Mouse (Mus musculus) hindbrain, postnatal 0 days (tissue): Measurements from ENCODE around the gene Nfatc2ip. TPM values are rescaled to one million over a fixed set of nuclear protein-coding genes. Genes with fewer than 3 reads are reported as not detected.

Experiments
- ATAC-seq: fragments of 200-750 bp; cut with Nextera tagmentation; 2 replicates; pipeline ENCODE4 v1.8.0; 2017; ENCODE audit warnings: mild to moderate bottlenecking, moderate TSS enrichment, moderate library complexity
- DNase-seq: peaks from one replicate; pipeline ENCODE4 v3.0.0-alpha.2; 2015; ENCODE audit warnings: low spot score
- H3K27ac ChIP-seq: fragments of 300-500 bp; sonication (generic); 2 replicates; pipeline ENCODE4 v1.5.1; 2014; ENCODE audit warnings: mild to moderate bottlenecking
- H3K27me3 ChIP-seq: fragments of 300-500 bp; sonication (generic); 2 replicates; pipeline ENCODE4 v1.6.1; 2014; ENCODE audit warnings: low read length, mixed read lengths; ENCODE audit not compliant: insufficient read depth
- H3K36me3 ChIP-seq: fragments of 300-500 bp; sonication (generic); 2 replicates; pipeline ENCODE4 v1.6.1; 2014; ENCODE audit warnings: low read length, mixed read lengths; ENCODE audit not compliant: insufficient read depth
- H3K4me1 ChIP-seq: fragments of 300-500 bp; sonication (generic); 2 replicates; pipeline ENCODE4 v1.6.1; 2014; ENCODE audit warnings: antibody characterized with exemption, low read length, mixed read lengths; ENCODE audit not compliant: insufficient read depth
- H3K4me2 ChIP-seq: fragments of 300-500 bp; sonication (generic); 2 replicates; pipeline ENCODE4 v1.6.1; 2014; ENCODE audit warnings: low read depth, mild to moderate bottlenecking, low read length, moderate library complexity, mixed read lengths
- H3K4me3 ChIP-seq: fragments of 300-500 bp; sonication (generic); 2 replicates; pipeline ENCODE4 v1.5.1; 2014; ENCODE audit warnings: low read length
- H3K9ac ChIP-seq: fragments of 300-500 bp; sonication (generic); replicated peaks from 2 replicates; pipeline ENCODE4 v1.6.1; 2014; ENCODE audit warnings: mild to moderate bottlenecking, low read length, moderate library complexity, mixed read lengths
- H3K9me3 ChIP-seq: fragments of 300-500 bp; sonication (generic); 2 replicates; pipeline ENCODE4 v1.6.1; 2016; ENCODE audit warnings: low read length, mixed read lengths
- CTCF ChIP-seq: IDR thresholded peaks from 2 replicates; pipeline ENCODE4 v1.5.1; 2016; ENCODE audit warnings: antibody characterized with exemption, control low read depth, low read depth
- WGBS: fragments of 180-500 bp; shearing (Covaris S2); extraction: QIAGEN DNeasy Blood & Tissue Kit; methylation state at CpG from one replicate; pipeline ENCODE4 v1.1.7; 2014; 5-methylcytosine and 5-hydroxymethylcytosine counted together
- polyA plus RNA-seq: library from polyadenylated mRNA; unstranded; fragments of >200 nt; fragmentation: Nextera tagmentation; extraction: Ambion mirVana; gene quantifications from 2 replicates; pipeline ENCODE4 v1.2.1, GENCODE M21; 2015
- total RNA-seq: library from RNA; depleted of rRNA; stranded (reverse); fragments of >200 nt; gene quantifications from 2 replicates; pipeline ENCODE4 v1.2.3, GENCODE M21; 2014

Nfatc2ip gene
- total and polyA plus RNA-seq, 2 experiments from 2014 or later, result 2.9 to 6.4 TPM

GRCm38 (mm10) chr7:126353994-126354365 is 42.6 kb downstream of the Nfatc2ip start:
- H3K9me3 ChIP-seq, result no peaks in the 10 kb centered on the region
- no peaks in the 10 kb centered on the region for H3K4me1 ChIP-seq
- no peaks in the 10 kb centered on the region for H3K36me3 ChIP-seq
- H3K4me3 ChIP-seq, result no peak overlapping the region
- no peak for TF ChIP-seq CTCF
- WGBS, result 79% methylated on average over 3 of the region's 3 CpGs
- DNase-seq (no peak), ATAC-seq (no peak)
- H3K4me2 ChIP-seq, result no peak overlapping the region
- H3K27me3 ChIP-seq, result no peaks in the 10 kb centered on the region
- no peak overlapping the region for H3K27ac ChIP-seq
- no peak overlapping the region for H3K9ac ChIP-seq

GRCm38 (mm10) chr7:126353251-126353993 is 43.1 kb downstream of the Nfatc2ip start:
- H3K4me3 ChIP-seq, result no peak overlapping the region
- no peaks in the 10 kb centered on the region for H3K27me3 ChIP-seq
- WGBS, result 68% methylated on average over 11 of the region's 11 CpGs
- no peak for TF ChIP-seq CTCF
- no peak overlapping the region for H3K27ac ChIP-seq
- H3K9me3 ChIP-seq, result no peaks in the 10 kb centered on the region
- H3K9ac ChIP-seq, result no peak overlapping the region
- DNase-seq, result no peak
- no peak for ATAC-seq
- no peaks in the 10 kb centered on the region for H3K36me3 ChIP-seq
- H3K4me2 ChIP-seq, result no peak overlapping the region
- H3K4me1 ChIP-seq, result no peaks in the 10 kb centered on the region

- Histone ChIP-seq H3K9ac (0 out of 2 replicates have a peak overlapping the region, but pooled peaks have one; percentile 13), H3K4me3 (peak overlapping the region; percentile 20; the same call in 1 of the 2 replicates), H3K4me2 (peak overlapping the region; percentile 45; the same call in 1 of the 2 replicates), H3K27ac (peak overlapping the region; percentile 3; the same call in 1 of the 2 replicates), H3K27me3 (no peaks in the 10 kb centered on the region), H3K9me3 (no peaks in the 10 kb centered on the region), H3K36me3 (no peaks in the 10 kb centered on the region), H3K4me1 (no peaks in the 10 kb centered on the region)
- WGBS, result 32% methylated on average over 10 of the region's 10 CpGs
- DNase-seq (peak; percentile 29), ATAC-seq (no peak)
- no peak for TF ChIP-seq CTCF
These were observed 45.1 kb downstream of the Nfatc2ip start for GRCm38 (mm10) chr7:126351419-126351951.

GRCm38 (mm10) chr7:126350748-126351418 is 45.7 kb downstream of the Nfatc2ip start:
- 57% methylated on average over 20 of the region's 20 CpGs for WGBS
- H3K4me1 ChIP-seq, result no peaks in the 10 kb centered on the region
- peak overlapping the region; percentile 45 for H3K4me2 ChIP-seq
- H3K27ac ChIP-seq, result peak overlapping the region; percentile 3; the same call in 1 of the 2 replicates
- peak overlapping the region; percentile 20; the same call in 1 of the 2 replicates for H3K4me3 ChIP-seq
- H3K9me3 ChIP-seq, result no peaks in the 10 kb centered on the region
- peak; percentile 17 for TF ChIP-seq CTCF
- 0 out of 2 replicates have a peak overlapping the region, but pooled peaks have one; percentile 13 for H3K9ac ChIP-seq
- no peaks in the 10 kb centered on the region for H3K27me3 ChIP-seq
- no peaks in the 10 kb centered on the region for H3K36me3 ChIP-seq
- peak; percentile 68; the same call in 1 of the 2 replicates for ATAC-seq
- DNase-seq, result peak; percentile 53

GRCm38 (mm10) chr7:126348293-126348692 is 48.2 kb downstream of the Nfatc2ip start:
- H3K4me1 ChIP-seq, result no peaks in the 10 kb centered on the region
- no peak overlapping the region for H3K9ac ChIP-seq
- H3K27me3 ChIP-seq, result no peaks in the 10 kb centered on the region
- H3K4me2 ChIP-seq, result no peak overlapping the region
- 75% methylated on average over 8 of the region's 8 CpGs for WGBS
- H3K4me3 ChIP-seq, result no peak overlapping the region
- no peak for DNase-seq
- H3K27ac ChIP-seq, result no peak overlapping the region
- no peaks in the 10 kb centered on the region for H3K9me3 ChIP-seq
- no peak for ATAC-seq
- no peak for TF ChIP-seq CTCF
- H3K36me3 ChIP-seq, result no peaks in the 10 kb centered on the region

GRCm38 (mm10) chr7:126347098-126347497 is 49.4 kb downstream of the Nfatc2ip start:
- H3K4me1 ChIP-seq, result no peaks in the 10 kb centered on the region
- no peak overlapping the region for H3K4me2 ChIP-seq
- no peaks in the 10 kb centered on the region for H3K36me3 ChIP-seq
- H3K27me3 ChIP-seq, result no peaks in the 10 kb centered on the region
- 50% methylated on average over 1 of the region's 1 CpGs for WGBS
- TF ChIP-seq CTCF, result no peak
- ATAC-seq, result no peak
- DNase-seq, result no peak
- no peaks in the 10 kb centered on the region for H3K9me3 ChIP-seq
- no peak overlapping the region for H3K4me3 ChIP-seq
- H3K9ac ChIP-seq, result no peak overlapping the region
- H3K27ac ChIP-seq, result no peak overlapping the region
